Mouse (Mus musculus): ENCODE measurements at regions not wholly inside any gene's neighbourhood (a gene's known extent, or its start where the extent isn't known, plus 50 kb on each side); places are given as distances from the start of the nearest gene placed in this dataset.

- no peak for DNase-seq (ENCODE audit: low spot score)
Observed at GRCm38 (mm10) chr9:113093863-113094390, 614.1 kb downstream of the Pdcd6ip start.

- no peak for DNase-seq (ENCODE audit: low spot score)
Observed at GRCm38 (mm10) chr9:113091881-113092280, 616.2 kb downstream of the Pdcd6ip start.

GRCm38 (mm10) chr9:113087786-113088185 is 620.3 kb downstream of the Pdcd6ip start:
- DNase-seq (ENCODE audit: low spot score) = no peak

- no peak for DNase-seq (ENCODE audit: low spot score)
Observed at GRCm38 (mm10) chr9:113085281-113085810, 622.7 kb downstream of the Pdcd6ip start.

- DNase-seq (ENCODE audit: low spot score) = no peak
Observed at GRCm38 (mm10) chr9:113074866-113075265, 633.2 kb downstream of the Pdcd6ip start.

- no peak for DNase-seq (ENCODE audit: low spot score)
Observed at GRCm38 (mm10) chr9:113057415-113057814, 650.6 kb downstream of the Pdcd6ip start.

GRCm38 (mm10) chr9:113044556-113045178 is 663.4 kb downstream of the Pdcd6ip start:
- DNase-seq (ENCODE audit: low spot score) = no peak

GRCm38 (mm10) chr9:113040885-113041284 is 667.2 kb downstream of the Pdcd6ip start:
- DNase-seq (ENCODE audit: low spot score) = no peak

- no peak for DNase-seq (ENCODE audit: low spot score)
Observed at GRCm38 (mm10) chr9:113033996-113034395, 674.1 kb downstream of the Pdcd6ip start.

GRCm38 (mm10) chr9:113029091-113029490 is 679.0 kb downstream of the Pdcd6ip start:
- DNase-seq (ENCODE audit: low spot score) = no peak

GRCm38 (mm10) chr9:113026904-113027193 is 681.2 kb downstream of the Pdcd6ip start:
- DNase-seq (ENCODE audit: low spot score) = no peak

GRCm38 (mm10) chr9:113026096-113026903 is 681.8 kb downstream of the Pdcd6ip start:
- no peak for DNase-seq (ENCODE audit: low spot score)

GRCm38 (mm10) chr9:113021866-113022645 is 686.0 kb downstream of the Pdcd6ip start:
- no peak for DNase-seq (ENCODE audit: low spot score)

GRCm38 (mm10) chr9:113019576-113019975 is 688.5 kb downstream of the Pdcd6ip start:
- DNase-seq (ENCODE audit: low spot score) = no peak

GRCm38 (mm10) chr9:113008106-113008505 is 700.0 kb downstream of the Pdcd6ip start:
- DNase-seq (ENCODE audit: low spot score) = no peak

GRCm38 (mm10) chr9:112996204-112996603 is 711.9 kb downstream of the Pdcd6ip start:
- DNase-seq (ENCODE audit: low spot score) = no peak

- no peak for DNase-seq (ENCODE audit: low spot score)
Observed at GRCm38 (mm10) chr9:112994774-112995173, 713.3 kb downstream of the Pdcd6ip start.

- DNase-seq (ENCODE audit: low spot score) = no peak
Observed at GRCm38 (mm10) chr9:112993627-112994026, 714.4 kb downstream of the Pdcd6ip start.

GRCm38 (mm10) chr9:112992937-112993336 is 715.1 kb downstream of the Pdcd6ip start:
- DNase-seq (ENCODE audit: low spot score) = no peak

GRCm38 (mm10) chr9:112983353-112983752 is 724.7 kb downstream of the Pdcd6ip start:
- no peak for DNase-seq (ENCODE audit: low spot score)

GRCm38 (mm10) chr9:112951567-112951966 is 715.8 kb upstream of the Arpp21 start:
- DNase-seq (ENCODE audit: low spot score) = no peak

GRCm38 (mm10) chr9:112950056-112950455 is 714.3 kb upstream of the Arpp21 start:
- DNase-seq (ENCODE audit: low spot score) = no peak

Measured in heart, adult 8-10 months (tissue).